ENCODE assay signal across 19 mouse cellular contexts in genomic region chr9:16037375-16037774, GRCm38 (mm10).
"Had no signal": no experiment of that assay in that cellular context is flagged by ENCODE, and none has a peak within 500 bp of the region (broad histone marks: within the 10 kb centered on the region; RNA-seq: fewer than 3 reads in every experiment).

No protein-coding gene starts in this region.

- H3K4me1 ChIP-seq: liver, embryonic 15.5 days; lung, embryonic 15.5 days; megakaryocyte, embryonic 14.5 days; midbrain, embryonic 12.5 days; neural tube, embryonic 12.5 days had no signal

- H3K9me3 ChIP-seq: liver, embryonic 15.5 days; lung, embryonic 15.5 days; megakaryocyte, embryonic 14.5 days; midbrain, embryonic 12.5 days; neural tube, embryonic 12.5 days had no signal

- H3K27me3 ChIP-seq: liver, embryonic 15.5 days; lung, embryonic 15.5 days; megakaryocyte, embryonic 14.5 days; midbrain, embryonic 12.5 days; neural tube, embryonic 12.5 days had no signal

- H3K27ac ChIP-seq: liver, embryonic 15.5 days; lung, embryonic 15.5 days; midbrain, embryonic 12.5 days; neural tube, embryonic 12.5 days had no signal

- H3K4me3 ChIP-seq: liver, embryonic 15.5 days; lung, embryonic 15.5 days; megakaryocyte, embryonic 14.5 days; midbrain, embryonic 12.5 days; neural tube, embryonic 12.5 days had no signal

- H3K4me2 ChIP-seq: liver, embryonic 15.5 days; lung, embryonic 15.5 days; midbrain, embryonic 12.5 days; neural tube, embryonic 12.5 days had no signal

- H3K36me3 ChIP-seq: liver, embryonic 15.5 days; lung, embryonic 15.5 days; midbrain, embryonic 12.5 days; neural tube, embryonic 12.5 days had no signal

- DNase-seq: liver, postnatal 0 days; lung, adult 2 months; lung, postnatal 14 days; lung, postnatal 36 days; midbrain, embryonic 14.5 days; retina, postnatal 1 day; right cerebral cortex, adult 18-20 months; right cerebral cortex, postnatal 25 days; right cerebral cortex, postnatal 4 days; spleen, adult 18-20 months; thymus, adult 18-20 months; thymus, postnatal 14 days; thymus, postnatal 36 days had no signal

- ATAC-seq: liver, postnatal 0 days; lung, postnatal 0 days had no signal

- H3K9ac ChIP-seq: liver, embryonic 15.5 days; liver, postnatal 0 days; lung, embryonic 15.5 days; midbrain, embryonic 12.5 days; neural tube, embryonic 12.5 days had no signal
